Mouse (Mus musculus) retina, adult 2 months (tissue): Measurements from ENCODE around the gene Kbtbd2.

Experiments
- DNase-seq: peaks from one replicate; pipeline ENCODE4 v3.0.0-alpha.2; 2012; ENCODE audit warnings: low read depth, low spot score

Gene Kbtbd2

DNA sequence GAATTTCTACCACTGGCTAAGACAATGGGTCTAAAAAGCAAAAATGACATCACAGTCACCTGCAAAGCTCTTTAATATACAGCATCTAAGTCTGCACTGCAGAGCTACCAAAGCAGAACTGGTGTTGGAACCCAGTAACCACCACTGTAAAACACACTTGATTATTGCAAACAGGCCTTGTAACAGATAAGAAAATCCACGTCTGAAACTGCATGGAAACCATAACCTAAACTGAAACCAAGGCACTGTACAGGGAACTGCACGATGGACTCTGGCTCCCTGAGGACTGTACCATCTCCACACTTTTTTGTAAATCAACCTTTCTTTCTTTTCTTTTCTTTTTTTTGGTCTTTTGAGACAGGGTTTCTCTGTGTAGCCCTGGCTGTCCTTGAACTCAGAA is 9.9 kb downstream of the Kbtbd2 start:
- DNase-seq, result no peak

DNA sequence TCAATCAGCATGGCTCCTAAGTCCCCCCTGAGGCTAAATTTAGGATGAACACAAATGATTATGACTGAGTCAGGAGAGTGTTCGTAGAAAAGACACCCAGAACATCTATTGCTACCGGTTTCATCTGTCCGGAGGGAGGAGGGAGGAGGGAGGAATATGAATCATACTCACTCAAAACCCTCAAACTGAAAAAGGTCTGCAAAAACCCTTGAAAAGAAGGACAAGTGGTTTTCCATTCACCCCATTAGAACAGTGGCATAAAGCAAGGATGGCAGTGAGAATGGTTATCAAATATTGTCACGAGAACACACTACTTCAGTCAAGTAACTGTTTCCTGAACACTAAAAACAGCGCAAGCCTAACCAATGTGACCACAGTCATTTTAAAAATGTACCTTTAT is 12.5 kb downstream of the Kbtbd2 start:
- no peak for DNase-seq

DNA sequence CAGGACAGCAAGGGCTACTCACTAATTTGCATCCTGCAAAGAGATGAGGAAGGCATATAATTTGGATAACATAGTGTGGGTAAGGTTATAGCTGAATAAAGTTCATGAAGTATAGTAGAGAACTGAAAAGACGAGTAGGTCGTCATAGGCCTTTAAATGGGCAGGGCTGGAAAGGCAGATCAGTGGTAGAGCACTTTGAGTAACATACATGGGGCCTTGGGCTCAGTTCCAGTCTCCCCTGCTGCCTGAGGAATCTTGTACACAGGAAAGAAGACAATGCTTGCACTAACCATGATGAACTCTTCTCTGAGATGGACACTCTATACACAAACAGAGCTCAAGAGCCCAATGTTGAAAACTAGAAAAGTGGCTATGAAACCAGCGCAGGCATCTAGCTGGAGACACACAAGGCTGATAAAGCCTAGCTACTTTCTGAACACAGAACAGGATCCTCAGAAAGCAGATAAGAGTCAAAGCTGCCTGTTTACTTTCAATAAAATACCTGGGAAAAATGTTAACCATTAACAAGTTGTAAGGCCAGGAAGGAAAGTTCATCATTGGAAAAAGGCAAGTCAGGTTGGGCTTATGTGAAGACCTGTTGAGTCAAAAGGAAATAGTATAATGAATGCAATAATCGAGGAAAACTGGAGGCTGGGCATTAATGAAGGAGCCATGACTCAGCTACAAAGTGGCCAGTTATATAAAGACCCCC is 13.9 kb downstream of the Kbtbd2 start:
- DNase-seq, result no peak

GRCm38 (mm10) chr6:56779636-56780035 is 18.0 kb downstream of the Kbtbd2 start:
- no peak for DNase-seq

DNA sequence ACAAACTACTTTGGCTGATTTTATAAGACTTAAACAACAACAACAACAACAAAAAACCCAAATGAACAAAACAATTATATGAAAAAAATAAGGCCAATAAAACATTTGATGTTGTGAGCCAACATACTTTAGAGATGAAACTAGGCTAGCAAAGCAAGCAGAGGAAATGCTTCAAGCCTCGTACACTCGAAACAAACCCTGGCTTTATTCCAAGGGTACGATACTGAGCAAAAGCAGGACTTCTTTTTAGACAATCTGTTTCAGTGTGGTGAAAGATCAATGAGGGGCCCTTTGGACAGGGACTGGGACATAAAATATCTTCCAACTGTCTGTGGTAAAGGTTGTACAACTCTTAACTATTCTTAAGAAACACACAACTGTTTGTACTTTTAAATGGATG is 21.8 kb downstream of the Kbtbd2 start:
- no peak for DNase-seq

DNA sequence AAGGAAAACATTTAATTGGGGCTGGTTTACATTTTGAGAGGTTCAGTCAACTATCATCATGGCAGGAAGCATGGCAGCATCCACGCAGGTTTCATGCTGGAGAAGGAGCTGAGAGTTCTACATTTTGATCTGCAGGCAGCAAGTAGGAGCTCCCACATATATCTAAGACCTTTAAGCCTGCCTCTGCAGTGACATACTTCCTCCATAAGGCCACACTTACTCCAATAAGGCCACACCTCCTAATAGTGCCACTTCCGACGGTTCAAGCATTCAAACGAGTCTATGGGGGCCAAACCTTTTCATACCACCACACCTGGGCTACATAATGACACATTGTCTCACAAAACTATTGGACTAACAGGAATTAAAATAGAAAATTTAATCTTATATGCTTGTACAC is 31.9 kb downstream of the Kbtbd2 start:
- DNase-seq, result no peak

- DNase-seq, result no peak
Observed at GRCm38 (mm10) chr6:56765265-56765664, 32.3 kb downstream of the Kbtbd2 start.

GRCm38 (mm10) chr6:56759324-56759723 is 38.3 kb downstream of the Kbtbd2 start:
- DNase-seq, result no peak

DNA sequence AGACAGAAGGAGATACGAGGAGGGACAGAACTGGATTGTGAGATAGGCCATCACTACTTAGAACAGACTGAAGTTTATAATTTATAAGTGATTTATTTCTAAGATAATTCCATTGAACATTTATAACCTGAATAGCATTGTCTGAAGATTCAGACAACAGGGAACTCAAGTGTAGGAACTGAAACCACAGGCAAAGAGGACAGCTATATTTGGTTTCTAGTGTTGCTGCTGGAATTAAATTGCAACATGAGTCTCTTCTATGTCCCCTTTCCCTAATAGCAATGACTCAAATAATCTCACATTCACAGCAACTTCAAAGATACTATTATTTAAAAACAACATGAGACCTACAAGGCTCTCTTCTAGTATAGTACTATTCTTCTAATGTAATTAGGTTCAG is 41.5 kb downstream of the Kbtbd2 start:
- no peak for DNase-seq

GRCm38 (mm10) chr6:56753719-56754118 is 43.9 kb downstream of the Kbtbd2 start:
- DNase-seq, result no peak

DNA sequence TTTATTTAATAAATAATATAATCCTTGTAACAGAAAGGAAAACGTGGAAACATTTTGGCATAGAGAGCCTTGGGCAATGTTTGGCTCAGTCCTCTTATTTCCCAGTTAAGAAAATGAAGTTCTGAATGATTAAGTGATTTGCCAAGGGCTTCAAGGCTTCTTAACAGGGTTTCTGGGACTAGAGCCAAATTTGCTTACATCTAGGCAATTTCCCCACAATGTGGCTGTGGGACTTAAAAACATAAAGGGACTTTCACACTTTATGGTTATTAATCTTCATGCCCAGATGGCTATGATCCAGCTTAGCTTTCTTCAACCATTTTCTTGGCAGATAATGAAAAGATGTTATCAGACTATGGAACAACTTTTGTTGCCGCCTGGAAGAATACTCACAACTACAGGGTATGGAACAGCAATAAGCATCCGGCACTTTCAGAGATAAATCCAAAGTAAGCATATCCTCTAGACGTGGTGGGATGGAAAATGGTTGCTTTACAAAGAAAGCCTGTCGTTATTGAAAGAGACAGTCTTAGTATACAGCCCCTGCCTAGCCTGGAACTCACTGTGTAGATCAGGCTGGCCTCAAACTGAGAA is 51.6 kb downstream of the Kbtbd2 start:
- no peak for DNase-seq

DNA sequence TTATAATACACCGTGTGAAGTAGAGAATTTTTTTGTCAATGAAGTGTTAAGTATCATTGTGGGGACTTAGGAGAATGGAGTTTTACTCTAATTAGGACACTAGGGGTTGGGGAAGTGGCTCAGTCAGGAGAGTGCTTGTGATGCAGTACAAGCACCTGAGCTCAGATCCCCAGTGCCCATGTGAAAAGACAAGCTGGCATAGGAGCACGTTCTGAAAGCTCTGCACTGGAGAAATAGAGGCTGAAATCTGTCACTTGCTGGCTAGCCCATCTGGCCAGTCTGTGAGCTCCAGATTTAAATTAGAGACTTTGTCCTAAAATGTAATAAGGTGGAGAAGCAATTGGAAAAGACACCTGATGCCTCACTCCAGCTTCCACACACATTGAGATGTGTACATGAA is 65.1 kb downstream of the Kbtbd2 start:
- DNase-seq, result no peak
